Mouse (Mus musculus): ENCODE results near the gene Itch. TPM values are rescaled to one million over a fixed set of nuclear protein-coding genes. Genes with fewer than 3 reads are reported as not detected.
A peak's percentile ranks its signal among the peaks of the same experiment; 100 is the strongest.

Gene Itch
- polyA plus RNA-seq, 2 experiments: 6.0 to 14.2 TPM

GRCm38 (mm10) chr2:155246231-155246630, 112.9 kb downstream of the Itch start:
- Histone ChIP-seq H3K36me3 (replicated peaks; ENCODE audit: control insufficient read depth, insufficient read depth, low read depth) (peaks cover 23% of the 10 kb centered on the region), H3K9me3 (ENCODE audit: control insufficient read depth, low read length) (no peaks in the 10 kb centered on the region), H3K27me3 (ENCODE audit: control insufficient read depth, insufficient read depth, low read length) (no peaks in the 10 kb centered on the region), H3K27ac (no peak overlapping the region), H3K4me3 (ENCODE audit: insufficient read depth in 1 of 2, low read depth in 2 of 2, low read length in 2 of 2) (no peak overlapping the region), H3K4me1 (replicated peaks; ENCODE audit: control insufficient read depth in 2 of 2, insufficient read depth in 2 of 2, low read length in 1 of 2) (no peaks in the 10 kb centered on the region), H3K9ac (replicated peaks) (no peak overlapping the region), H3K4me2 (ENCODE audit: low read depth) (no peak overlapping the region)
- no peak for ATAC-seq (ENCODE audit: insufficient read depth)
- DNase-seq (ENCODE audit: low read depth in 3 of 3, low spot score in 3 of 3): no peak
- TF ChIP-seq CTCF (IDR thresholded peaks at IDR 0.05; ENCODE audit: low read depth) (no peak), EP300 (IDR thresholded peaks at IDR 0.05; ENCODE audit: low read depth) (no peak)
- 69% methylated on average over 4 of the region's 4 CpGs for WGBS (ENCODE audit: insufficient replicate concordance)

- DNase-seq (ENCODE audit: low read depth in 3 of 3, low spot score in 3 of 3) (no peak), ATAC-seq (ENCODE audit: insufficient read depth) (no peak)
- Histone ChIP-seq H3K4me1 (replicated peaks; ENCODE audit: control insufficient read depth in 2 of 2, insufficient read depth in 2 of 2, low read length in 1 of 2) (no peaks in the 10 kb centered on the region), H3K27me3 (ENCODE audit: control insufficient read depth, insufficient read depth, low read length) (no peaks in the 10 kb centered on the region), H3K36me3 (replicated peaks; ENCODE audit: control insufficient read depth, insufficient read depth, low read depth) (peaks cover 22% of the 10 kb centered on the region), H3K4me2 (ENCODE audit: low read depth) (no peak overlapping the region), H3K9ac (replicated peaks) (no peak overlapping the region), H3K4me3 (ENCODE audit: insufficient read depth in 1 of 2, low read depth in 2 of 2, low read length in 2 of 2) (no peak overlapping the region), H3K27ac (no peak overlapping the region), H3K9me3 (ENCODE audit: control insufficient read depth, low read length) (no peaks in the 10 kb centered on the region)
- 50% methylated on average over 1 of the region's 1 CpGs for WGBS (ENCODE audit: insufficient replicate concordance)
- TF ChIP-seq EP300 (IDR thresholded peaks at IDR 0.05; ENCODE audit: low read depth) (no peak), CTCF (IDR thresholded peaks at IDR 0.05; ENCODE audit: low read depth) (no peak)
These were observed 114.9 kb downstream of the Itch start for GRCm38 (mm10) chr2:155248206-155248605.

- Histone ChIP-seq H3K27ac (no peak overlapping the region), H3K36me3 (replicated peaks; ENCODE audit: control insufficient read depth, insufficient read depth, low read depth) (peaks cover 19% of the 10 kb centered on the region), H3K4me2 (ENCODE audit: low read depth) (no peak overlapping the region), H3K4me3 (ENCODE audit: insufficient read depth in 1 of 2, low read depth in 2 of 2, low read length in 2 of 2) (no peak overlapping the region), H3K9me3 (ENCODE audit: control insufficient read depth, low read length) (no peaks in the 10 kb centered on the region), H3K27me3 (ENCODE audit: control insufficient read depth, insufficient read depth, low read length) (no peaks in the 10 kb centered on the region), H3K9ac (replicated peaks) (no peak overlapping the region), H3K4me1 (replicated peaks; ENCODE audit: control insufficient read depth in 2 of 2, insufficient read depth in 2 of 2, low read length in 1 of 2) (no peaks in the 10 kb centered on the region)
- no peak for ATAC-seq (ENCODE audit: insufficient read depth)
- TF ChIP-seq EP300 (IDR thresholded peaks at IDR 0.05; ENCODE audit: low read depth): no peak
- TF ChIP-seq CTCF (IDR thresholded peaks at IDR 0.05; ENCODE audit: low read depth): peak; percentile 29
- 53% methylated on average over 2 of the region's 2 CpGs for WGBS (ENCODE audit: insufficient replicate concordance)
- DNase-seq (ENCODE audit: low read depth in 3 of 3, low spot score in 3 of 3): no peak
These were observed 115.4 kb downstream of the Itch start for GRCm38 (mm10) chr2:155248718-155249117.

GRCm38 (mm10) chr2:155249588-155249987, 116.3 kb downstream of the Itch start:
- no peak overlapping the region for H3K4me2 ChIP-seq (ENCODE audit: low read depth)
- peaks cover 14% of the 10 kb centered on the region for H3K36me3 ChIP-seq (replicated peaks; ENCODE audit: control insufficient read depth, insufficient read depth, low read depth)

GRCm38 (mm10) chr2:155265526-155265925, 132.2 kb downstream of the Itch start:
- no peaks in the 10 kb centered on the region for H3K27me3 ChIP-seq (ENCODE audit: control insufficient read depth, insufficient read depth, low read length)
- H3K9me3 ChIP-seq (ENCODE audit: control insufficient read depth, low read length): no peaks in the 10 kb centered on the region
- no peak overlapping the region for H3K4me3 ChIP-seq (ENCODE audit: insufficient read depth in 1 of 2, low read depth in 2 of 2, low read length in 2 of 2)
- H3K4me2 ChIP-seq (ENCODE audit: low read depth): no peak overlapping the region
- no peak for DNase-seq (ENCODE audit: low read depth in 3 of 3, low spot score in 3 of 3)
- no peak for ATAC-seq (ENCODE audit: insufficient read depth)
- H3K36me3 ChIP-seq (replicated peaks; ENCODE audit: control insufficient read depth, insufficient read depth, low read depth): no peaks in the 10 kb centered on the region
- TF ChIP-seq CTCF (IDR thresholded peaks at IDR 0.05; ENCODE audit: low read depth): no peak
- no peak for TF ChIP-seq EP300 (IDR thresholded peaks at IDR 0.05; ENCODE audit: low read depth)
- 65% methylated on average over 6 of the region's 6 CpGs for WGBS (ENCODE audit: insufficient replicate concordance)
- no peaks in the 10 kb centered on the region for H3K4me1 ChIP-seq (replicated peaks; ENCODE audit: control insufficient read depth in 2 of 2, insufficient read depth in 2 of 2, low read length in 1 of 2)
- no peak overlapping the region for H3K27ac ChIP-seq
- H3K9ac ChIP-seq (replicated peaks): no peak overlapping the region

More at GRCm38 (mm10) chr2:155249588-155249987, 116.3 kb downstream of the Itch start:
- H3K27ac ChIP-seq: no peak overlapping the region
- H3K4me1 ChIP-seq (replicated peaks; ENCODE audit: control insufficient read depth in 2 of 2, insufficient read depth in 2 of 2, low read length in 1 of 2): no peaks in the 10 kb centered on the region
- no peak overlapping the region for H3K4me3 ChIP-seq (ENCODE audit: insufficient read depth in 1 of 2, low read depth in 2 of 2, low read length in 2 of 2)
- ATAC-seq (ENCODE audit: insufficient read depth) (no peak), DNase-seq (ENCODE audit: low read depth in 3 of 3, low spot score in 3 of 3) (no peak)
- no peaks in the 10 kb centered on the region for H3K9me3 ChIP-seq (ENCODE audit: control insufficient read depth, low read length)
- no peaks in the 10 kb centered on the region for H3K27me3 ChIP-seq (ENCODE audit: control insufficient read depth, insufficient read depth, low read length)
- H3K9ac ChIP-seq (replicated peaks): no peak overlapping the region
- 69% methylated on average over 5 of the region's 5 CpGs for WGBS (ENCODE audit: insufficient replicate concordance)
- TF ChIP-seq CTCF (IDR thresholded peaks at IDR 0.05; ENCODE audit: low read depth) (no peak), EP300 (IDR thresholded peaks at IDR 0.05; ENCODE audit: low read depth) (no peak)

Data from liver, embryonic 14.5 days (tissue).